Mouse (Mus musculus) cerebellum, postnatal 4 days (tissue): ENCODE data around the gene Alyref.

Experiments
- DNase-seq, 2 experiments: peaks; one replicate each; pipeline ENCODE4 v3.0.0; 2022; ENCODE audit warnings: low spot score in 2 of 2, mixed read lengths in 1 of 2

Gene Alyref

GRCm38 (mm10) chr11:120545964-120546363, 52.2 kb downstream of the Alyref start:
- no peak for DNase-seq

GRCm38 (mm10) chr11:120542376-120542775, 55.8 kb downstream of the Alyref start:
- no peak for DNase-seq
